Mouse (Mus musculus) activated CD4-positive, CD25-positive, alpha-beta regulatory T cell, adult 4 months (primary cell): ENCODE results near the gene Nfkbia. TPM values are rescaled to one million over a fixed set of nuclear protein-coding genes. Genes with fewer than 3 reads are reported as not detected.

ENCODE experiments used
- ATAC-seq: one replicate; pipeline ENCODE4 v1.8.0; 2017
- polyA plus RNA-seq, 2 experiments: library from polyadenylated mRNA; unstranded; fragments of 100-300 nt; shearing (Covaris generic); gene quantifications; one replicate each; pipeline ENCODE4 v1.2.1; 2017

Gene Nfkbia
- polyA plus RNA-seq, 2 experiments from 2014 or later: 513 to 551 TPM

- no peak for ATAC-seq
These were observed 52.0 kb downstream of the Nfkbia start for GRCm38 (mm10) chr12:55440416-55440815.

Other genes with a start within 250 kb of the Nfkbia start
- gene 1110008L16Rik, start 193.1 kb downstream of the Nfkbia start, polyA plus RNA-seq: 1 to 10 TPM; 8.7 to 9.3 TPM
- gene Ppp2r3c, start 189.6 kb downstream of the Nfkbia start, polyA plus RNA-seq: 10 to 100 TPM; 22.6 to 26.8 TPM
- 100 to 1,000 TPM; 282 to 307 TPM for gene Psma6, start 108.4 kb downstream of the Nfkbia start, polyA plus RNA-seq
- under 1 TPM in 1 of 2 experiments, not detected in 1; 0.20 TPM for gene Aldoart2, start 72.6 kb upstream of the Nfkbia start, polyA plus RNA-seq
- gene Insm2, start 106.8 kb upstream of the Nfkbia start, polyA plus RNA-seq: under 1 TPM in 1 of 2 experiments, not detected in 1; 0.12 TPM